Mouse (Mus musculus): ENCODE results near the gene Cd81. TPM values are rescaled to one million over a fixed set of nuclear protein-coding genes. Genes with fewer than 3 reads are reported as not detected.

Cd81 gene
- 48.0 and 56.2 TPM in 2 replicates for polyA plus RNA-seq (2012; rRNA removed)
- 120 and 129 TPM in 2 replicates for polyA plus RNA-seq (2014; fragmentation: Nextera tagmentation; extraction: Ambion mirVana)

- Histone ChIP-seq H3K4me1 (replicated peaks; ENCODE audit: control insufficient read depth in 2 of 2, insufficient read depth in 2 of 2, low read length in 1 of 2) (peaks cover 28 to 46% of the 10 kb centered on the region in 2 experiments), H3K9ac (replicated peaks) (peak within 1 kb of the TSS; percentile 73)
These were observed at the start of gene Cd81 for GRCm38 (mm10) chr7:143052626-143053007. Gene Cd81, plus strand, starts transcription at chr7:143052739.

GRCm38 (mm10) chr7:143004727-143005343 lies 47.7 kb upstream of the Cd81 start, which contains the start of gene Tspan32:
Gene Tspan32, plus strand, starts transcription at chr7:143005046.
- 4% methylated on average over 4 of the region's 4 CpGs for WGBS (ENCODE audit: insufficient replicate concordance)
- H3K9ac ChIP-seq (replicated peaks) = peak within 1 kb of the TSS; percentile 100
- H3K9me3 ChIP-seq (ENCODE audit: control insufficient read depth, low read length) = no peaks in the 10 kb centered on the region
- DNase-seq (ENCODE audit: low read depth in 3 of 3, low spot score in 3 of 3) (peak; percentile 69 to 77 (median 71)), ATAC-seq (ENCODE audit: insufficient read depth) (peak; percentile 58)
- H3K27me3 ChIP-seq (ENCODE audit: control insufficient read depth, insufficient read depth, low read length) = no peaks in the 10 kb centered on the region
- H3K36me3 ChIP-seq (replicated peaks; ENCODE audit: control insufficient read depth, insufficient read depth, low read depth) = peaks cover 15% of the 10 kb centered on the region
- TF ChIP-seq EP300 (IDR thresholded peaks at IDR 0.05; ENCODE audit: low read depth) (peak; percentile 60; the same call in 1 of the 2 replicates), CTCF (IDR thresholded peaks at IDR 0.05; ENCODE audit: low read depth) (peak; percentile 28; the same call in 1 of the 2 replicates)
- H3K4me1 ChIP-seq (replicated peaks; ENCODE audit: control insufficient read depth in 2 of 2, insufficient read depth in 2 of 2, low read length in 1 of 2) = peaks cover 23 to 45% of the 10 kb centered on the region in 2 experiments
- H3K4me2 ChIP-seq (ENCODE audit: low read depth) = peak within 1 kb of the TSS; percentile 99
- peak within 1 kb of the TSS; percentile 87 to 94 for H3K4me3 ChIP-seq (ENCODE audit: insufficient read depth in 1 of 2, low read depth in 2 of 2, low read length in 2 of 2)
- H3K27ac ChIP-seq = peak within 1 kb of the TSS; percentile 100

More at GRCm38 (mm10) chr7:143052626-143053007, at the start of gene Cd81:
- Histone ChIP-seq H3K36me3 (replicated peaks; ENCODE audit: control insufficient read depth, insufficient read depth, low read depth) (no peaks in the 10 kb centered on the region), H3K9me3 (ENCODE audit: control insufficient read depth, low read length) (no peaks in the 10 kb centered on the region), H3K4me2 (ENCODE audit: low read depth) (peak within 1 kb of the TSS; percentile 87), H3K4me3 (ENCODE audit: insufficient read depth in 1 of 2, low read depth in 2 of 2, low read length in 2 of 2) (peak within 1 kb of the TSS; percentile 68 to 75), H3K27ac (peak within 1 kb of the TSS; percentile 6), H3K27me3 (ENCODE audit: control insufficient read depth, insufficient read depth, low read length) (no peaks in the 10 kb centered on the region)
- TF ChIP-seq CTCF (IDR thresholded peaks at IDR 0.05; ENCODE audit: low read depth) (no peak), EP300 (IDR thresholded peaks at IDR 0.05; ENCODE audit: low read depth) (no peak)
- peak; percentile 84 for ATAC-seq (ENCODE audit: insufficient read depth)
- under 1% methylated on average over 36 of the region's 37 CpGs for WGBS (ENCODE audit: insufficient replicate concordance)
- peak; percentile 63 to 68 (median 63) for DNase-seq (ENCODE audit: low read depth in 3 of 3, low spot score in 3 of 3)

DNA sequence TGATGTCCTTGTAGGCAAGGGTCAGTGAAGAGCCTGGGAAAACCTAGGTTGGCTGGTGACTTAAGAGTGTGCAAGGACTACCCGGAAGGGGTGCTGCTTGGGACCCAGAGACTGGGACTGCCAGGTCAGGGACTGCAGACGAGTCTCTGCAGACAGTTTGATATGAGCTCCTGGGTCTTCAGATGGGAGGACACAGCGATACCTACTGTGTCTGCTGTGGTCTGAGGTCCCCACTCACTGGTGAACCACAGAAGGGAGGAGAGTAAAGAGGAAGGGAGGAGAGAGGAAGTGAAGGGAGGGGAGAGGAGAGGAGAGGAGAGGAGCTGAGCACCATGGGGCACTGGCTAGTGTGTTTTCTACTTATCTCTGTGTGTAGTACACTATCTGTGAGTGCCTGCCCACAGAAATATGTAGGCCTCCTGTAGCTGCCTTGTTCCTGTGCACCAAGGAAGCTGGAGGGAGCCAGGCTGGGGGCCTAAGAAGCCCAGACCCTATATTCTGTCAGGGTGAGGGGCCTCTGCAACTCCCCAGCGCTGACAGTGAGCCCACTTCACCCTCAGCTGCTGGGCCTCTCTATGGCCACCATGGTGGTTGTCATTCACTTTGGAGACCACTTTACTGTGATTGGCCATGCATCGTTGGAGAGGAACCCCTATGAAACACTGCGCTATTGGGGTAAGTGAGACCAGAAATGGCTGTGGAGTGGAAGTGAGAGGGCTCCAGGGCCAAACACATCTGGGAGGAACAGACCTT lies 47.0 kb upstream of the Cd81 start:
- Histone ChIP-seq H3K4me3 (ENCODE audit: insufficient read depth in 1 of 2, low read depth in 2 of 2, low read length in 2 of 2) (peak overlapping the region; percentile 87 to 94), H3K27me3 (ENCODE audit: control insufficient read depth, insufficient read depth, low read length) (no peaks in the 10 kb centered on the region), H3K27ac (peak overlapping the region; percentile 100), H3K9me3 (ENCODE audit: control insufficient read depth, low read length) (no peaks in the 10 kb centered on the region), H3K4me1 (replicated peaks; ENCODE audit: control insufficient read depth in 2 of 2, insufficient read depth in 2 of 2, low read length in 1 of 2) (peaks cover 23 to 46% of the 10 kb centered on the region in 2 experiments), H3K9ac (replicated peaks) (peak overlapping the region; percentile 100), H3K4me2 (ENCODE audit: low read depth) (peak overlapping the region; percentile 99), H3K36me3 (replicated peaks; ENCODE audit: control insufficient read depth, insufficient read depth, low read depth) (peaks cover 15% of the 10 kb centered on the region)
- 6% methylated on average over 6 of the region's 6 CpGs for WGBS (ENCODE audit: insufficient replicate concordance)
- ATAC-seq (ENCODE audit: insufficient read depth) (peak; percentile 70), DNase-seq (ENCODE audit: low read depth in 3 of 3, low spot score in 3 of 3) (peak; percentile 67 to 70 (median 68))
- TF ChIP-seq CTCF (IDR thresholded peaks at IDR 0.05; ENCODE audit: low read depth) = no peak; the same call in 1 of the 2 replicates
- TF ChIP-seq EP300 (IDR thresholded peaks at IDR 0.05; ENCODE audit: low read depth) = peak; percentile 54

DNA sequence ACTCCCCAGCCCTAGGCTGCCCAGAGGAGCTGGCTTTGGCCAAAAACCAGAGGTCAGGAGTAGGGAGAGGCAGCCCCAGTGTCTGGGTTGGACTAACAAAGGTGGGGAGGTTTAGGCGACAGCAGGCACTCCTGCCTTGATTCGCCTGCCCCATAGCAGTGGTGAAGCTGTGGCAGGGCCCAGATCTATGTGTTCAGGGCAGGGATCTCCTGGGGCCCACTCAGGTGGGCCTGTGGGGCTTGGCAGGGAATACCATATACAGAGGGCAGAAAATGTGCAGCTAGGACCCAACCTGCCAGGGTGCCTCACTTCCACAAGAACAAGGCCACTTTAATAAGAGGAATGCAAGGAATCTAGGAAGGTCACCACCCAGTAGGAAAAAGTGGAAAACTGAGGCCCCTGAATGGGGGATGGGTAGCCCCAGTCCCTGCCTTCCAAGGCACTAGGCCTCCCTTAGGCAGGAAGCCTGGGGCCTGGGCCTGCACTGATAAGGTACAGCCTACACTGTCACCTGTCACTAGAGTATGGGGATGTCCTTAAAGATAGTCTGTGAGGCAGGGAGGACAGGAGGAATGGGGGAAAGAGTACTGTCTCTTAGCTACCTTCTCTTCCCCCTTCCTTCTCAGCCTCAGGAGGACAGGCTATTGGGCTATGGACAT lies 46.3 kb upstream of the Cd81 start:
- Histone ChIP-seq H3K4me1 (replicated peaks; ENCODE audit: control insufficient read depth in 2 of 2, insufficient read depth in 2 of 2, low read length in 1 of 2) (peaks cover 23 to 46% of the 10 kb centered on the region in 2 experiments), H3K9me3 (ENCODE audit: control insufficient read depth, low read length) (no peaks in the 10 kb centered on the region), H3K36me3 (replicated peaks; ENCODE audit: control insufficient read depth, insufficient read depth, low read depth) (peaks cover 15% of the 10 kb centered on the region), H3K27me3 (ENCODE audit: control insufficient read depth, insufficient read depth, low read length) (no peaks in the 10 kb centered on the region), H3K4me2 (ENCODE audit: low read depth) (peak overlapping the region; percentile 99), H3K4me3 (ENCODE audit: insufficient read depth in 1 of 2, low read depth in 2 of 2, low read length in 2 of 2) (peak overlapping the region; percentile 87 to 94), H3K27ac (peak overlapping the region; percentile 100), H3K9ac (replicated peaks) (peak overlapping the region; percentile 100)
- WGBS (ENCODE audit: insufficient replicate concordance) = 5% methylated on average over 2 of the region's 2 CpGs
- DNase-seq (ENCODE audit: low read depth in 3 of 3, low spot score in 3 of 3) (peak; percentile 82 to 85 (median 84)), ATAC-seq (ENCODE audit: insufficient read depth) (peak; percentile 79)
- TF ChIP-seq EP300 (IDR thresholded peaks at IDR 0.05; ENCODE audit: low read depth) (peak; percentile 91), CTCF (IDR thresholded peaks at IDR 0.05; ENCODE audit: low read depth) (no peak)
